Mouse (Mus musculus): ENCODE measurements around the gene Add1. TPM values are rescaled to one million over a fixed set of nuclear protein-coding genes. Genes with fewer than 3 reads are reported as not detected.

The Add1 gene
- polyA plus RNA-seq, 3 experiments from 2014 or later: 91.1 to 101 (median 93.7) TPM

Other genes with a start within 250 kb of the Add1 start
- 100 to 1,000 TPM; 104 to 122 (median 113) TPM for gene Rnf4, start 237.4 kb upstream of the Add1 start, polyA plus RNA-seq (2017; shearing (Covaris generic))
- 10 to 100 TPM; 10.8 to 19.8 (median 14.9) TPM for gene Fam193a, start 203.7 kb upstream of the Add1 start, polyA plus RNA-seq (2017; shearing (Covaris generic))
- 10 to 100 TPM; 19.0 to 32.4 (median 27.2) TPM for gene Tnip2, start 59.7 kb upstream of the Add1 start, polyA plus RNA-seq (2017; shearing (Covaris generic))
- gene Sh3bp2, start 47.8 kb upstream of the Add1 start, polyA plus RNA-seq (2017; shearing (Covaris generic)): 10 to 100 TPM in 2 of 3 experiments, 1 to 10 TPM in 1; 4.0 to 15.0 (median 10.2) TPM
- 10 to 100 TPM; 49.8 to 63.6 (median 54.7) TPM for gene Mfsd10, start 63.5 kb downstream of the Add1 start, polyA plus RNA-seq (2017; shearing (Covaris generic))
- gene Nop14, start 86.5 kb downstream of the Add1 start, polyA plus RNA-seq (2017; shearing (Covaris generic)): 10 to 100 TPM; 16.9 to 31.0 (median 26.0) TPM
- 10 to 100 TPM in 1 of 3 experiments, 1 to 10 TPM in 2; 2.9 to 14.0 (median 4.4) TPM for gene Grk4, start 86.7 kb downstream of the Add1 start, polyA plus RNA-seq (2017; shearing (Covaris generic))
- gene Htt, start 188.1 kb downstream of the Add1 start, polyA plus RNA-seq (2017; shearing (Covaris generic)): 10 to 100 TPM; 12.5 to 30.3 (median 25.3) TPM